ENCODE assay signal across 12 mouse cellular contexts in genomic region chr8:86637826-86638225, GRCm38 (mm10). TPM values are rescaled to one million over a fixed set of nuclear protein-coding genes. Genes with fewer than 3 reads are reported as not detected.
"Had no signal": no experiment of that assay in that cellular context is flagged by ENCODE, and none has a peak within 500 bp of the region (broad histone marks: within the 10 kb centered on the region; RNA-seq: fewer than 3 reads in every experiment).

No protein-coding gene starts in this region.

- DNase-seq: kidney, adult 11 months; kidney, adult 8-10 months; kidney, postnatal 10 days; kidney, postnatal 36 days; liver; lung, adult 18-20 months; lung, postnatal 10 days; lung, postnatal 36 days; retina, postnatal 1 day; right cerebral cortex, postnatal 25 days; thymus, postnatal 25 days had no signal

RNA-seq across cellular contexts. Expression of gene Abcc12, which starts 57.3 kb away (rescaled TPM):
- total RNA-seq: monocyte, adult 5-6 weeks had no signal
